Mouse (Mus musculus) megakaryocyte, adult 5-6 weeks (primary cell): ENCODE results near the gene Map3k14. TPM values are rescaled to one million over a fixed set of nuclear protein-coding genes. Genes with fewer than 3 reads are reported as not detected.

ENCODE experiments used
- ATAC-seq: 2 replicates; pipeline ENCODE4 v1.8.0; 2016; ENCODE audit warnings: mild to moderate bottlenecking, inconsistent platforms; ENCODE audit not compliant: poor library complexity, severe bottlenecking
- total RNA-seq, 2 experiments: library from RNA; stranded (forward) in 1 of 2; stranded (reverse) in 1 of 2; fragments of 153-499, 151-499 nt in 1 of 2; fragments of 221-1000, 200-1000 nt in 1 of 2; gene quantifications; 2 replicates each; pipeline versions ENCODE4 v1.2.3 to v1.2.4; 2015 to 2017

Gene Map3k14
- total RNA-seq, 2 experiments from 2014 or later: 15.4 to 16.6 TPM

DNA sequence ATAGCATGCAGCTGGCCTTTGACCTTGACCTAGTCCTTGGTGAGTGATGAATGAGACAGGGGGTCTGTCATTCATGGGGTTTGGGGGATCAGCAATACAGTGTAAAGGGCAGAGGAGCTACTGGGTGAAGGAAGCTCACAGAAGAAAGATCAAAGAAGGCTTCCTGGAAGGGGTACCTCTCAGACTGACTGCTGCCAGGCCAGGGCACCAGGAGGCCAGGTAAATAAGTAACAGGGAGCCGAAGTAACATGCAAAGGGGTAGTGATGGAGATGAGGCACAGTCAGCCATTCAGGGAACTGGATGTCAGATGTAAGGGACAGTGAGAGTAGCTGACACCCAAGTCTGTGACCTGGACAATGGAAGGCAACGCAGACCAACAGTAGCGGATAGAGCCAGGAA is 5.6 kb upstream of the Map3k14 start:
- ATAC-seq: no peak

DNA sequence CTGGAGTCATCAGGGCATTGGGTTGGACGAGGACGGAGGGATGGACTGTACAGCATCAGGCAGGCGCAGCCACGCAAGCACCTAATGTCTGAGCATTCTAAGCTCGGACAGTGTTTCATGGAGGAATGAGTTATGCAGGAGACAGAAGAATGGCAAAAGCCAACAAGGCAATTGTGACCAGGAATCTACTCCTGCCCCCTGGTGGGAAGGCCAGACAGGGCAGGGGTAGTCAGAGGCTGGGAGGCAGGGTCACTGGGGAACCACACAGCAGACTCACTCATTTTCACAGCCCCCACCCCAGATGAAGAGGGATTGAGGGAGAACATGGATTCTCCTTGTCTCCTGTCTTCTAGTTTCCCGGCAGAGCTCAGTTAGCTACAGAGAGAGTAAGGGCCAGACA is 4.7 kb upstream of the Map3k14 start:
- ATAC-seq: 0 out of 2 replicates have a peak, but pooled peaks have one; percentile 20

DNA sequence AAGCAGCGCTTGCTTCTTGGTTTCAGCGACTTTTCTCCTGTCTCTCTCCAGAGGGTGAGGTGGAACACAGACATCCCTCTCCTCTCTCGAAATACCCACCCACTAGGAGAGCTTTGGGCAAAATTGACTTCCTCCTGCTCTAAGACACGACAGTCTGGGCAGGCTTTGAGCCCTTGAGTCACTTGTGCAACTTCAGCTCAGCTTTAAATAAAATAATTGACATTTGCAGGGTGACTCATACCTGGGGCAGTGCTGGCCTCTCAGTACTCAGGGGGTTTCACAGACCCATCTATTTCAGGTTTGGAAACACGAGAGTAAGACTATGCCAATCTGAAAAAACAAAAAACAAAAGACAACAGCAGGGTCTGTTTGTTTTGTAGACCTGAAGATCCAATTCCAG is 2.2 kb upstream of the Map3k14 start:
- ATAC-seq: no peak

DNA sequence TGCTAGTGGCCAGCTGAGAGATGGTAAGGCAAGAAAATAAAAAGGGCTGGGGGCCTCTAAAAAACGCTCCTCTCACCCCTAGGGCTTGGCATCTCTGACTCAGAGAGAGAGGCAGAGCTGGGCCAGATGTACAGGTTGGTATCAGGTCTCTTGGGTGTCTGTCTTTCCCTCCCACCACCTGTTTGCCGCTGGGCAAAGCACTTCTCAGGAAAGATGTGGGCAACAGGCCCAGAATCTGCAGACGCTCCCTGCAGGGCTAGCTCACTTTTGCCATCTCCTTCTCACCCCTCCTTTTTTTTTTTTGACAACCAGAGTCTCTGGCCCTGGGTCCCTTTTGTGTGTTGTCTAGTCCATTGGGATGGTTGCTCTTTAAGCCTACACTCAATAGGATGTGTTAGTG is 1.6 kb upstream of the Map3k14 start:
- no peak for ATAC-seq

DNA sequence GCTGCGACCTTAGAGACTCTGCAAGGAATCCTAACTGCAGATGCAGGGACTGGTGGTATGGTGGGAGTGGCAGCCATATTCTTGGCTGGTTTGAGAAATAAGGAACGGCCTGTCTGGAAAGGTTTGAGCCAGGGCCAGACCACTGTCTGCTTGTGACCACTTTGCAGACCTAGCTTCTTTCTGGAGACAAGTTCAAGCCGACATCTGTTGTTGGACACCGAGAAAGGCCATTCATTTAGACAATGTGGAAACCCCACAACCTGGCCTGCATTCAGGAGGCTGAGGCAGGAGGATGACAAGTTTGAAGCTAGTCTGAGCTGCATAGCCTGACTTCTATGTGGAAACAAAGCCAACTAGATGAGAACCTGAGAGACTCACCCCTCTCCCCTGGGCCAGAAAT is 1.1 kb upstream of the Map3k14 start:
- no peak for ATAC-seq

DNA sequence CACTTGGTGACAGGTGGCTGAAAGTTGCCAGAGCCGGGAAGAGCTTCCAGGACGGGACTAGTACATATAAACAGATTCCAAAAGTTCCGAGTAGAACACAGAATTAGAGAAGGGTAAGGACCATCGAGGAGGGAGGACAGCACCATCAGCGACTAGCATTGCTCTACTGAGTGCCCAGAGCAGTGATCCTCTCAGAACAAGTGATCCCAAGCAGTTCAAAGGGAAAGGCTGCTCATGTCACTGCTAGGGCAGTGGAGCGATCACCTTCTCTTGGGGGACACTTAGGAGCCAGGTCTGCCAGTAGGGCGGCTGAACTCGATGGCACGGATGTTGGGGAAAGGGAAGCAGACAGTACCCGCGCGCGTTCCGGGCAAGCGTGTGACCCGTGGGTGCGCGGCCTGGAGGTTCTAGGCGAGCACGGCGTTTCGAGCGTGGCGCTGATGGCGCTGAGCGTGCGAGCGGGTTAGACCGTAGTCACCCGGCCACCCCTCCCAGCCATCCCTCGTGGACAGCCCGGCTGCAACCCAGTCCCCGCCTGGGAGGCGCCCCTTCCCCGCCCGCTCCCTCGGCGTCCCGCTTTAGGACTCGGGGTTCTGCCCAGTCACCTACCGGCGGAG is 435 bp downstream of the Map3k14 start:
- ATAC-seq: peak; percentile 25

DNA sequence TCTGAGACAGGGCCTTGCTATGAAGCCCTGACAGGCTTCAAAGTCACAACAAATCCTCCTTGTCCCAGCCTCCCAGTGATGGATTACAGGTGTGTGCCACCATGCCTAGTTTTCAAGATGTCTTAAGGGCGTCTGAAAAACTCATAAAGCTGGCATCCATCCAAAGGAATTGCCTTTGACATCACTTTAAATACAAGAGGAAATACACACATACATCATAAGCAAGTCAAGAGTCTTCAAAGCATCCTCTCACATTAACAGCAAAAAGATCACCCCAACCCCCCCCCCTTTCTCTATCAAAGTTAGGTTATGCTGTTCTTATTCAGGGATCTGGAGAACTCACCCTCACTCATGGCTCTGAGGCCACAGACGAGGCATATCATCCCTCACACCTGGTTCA is 1.4 kb downstream of the Map3k14 start:
- ATAC-seq: no peak

DNA sequence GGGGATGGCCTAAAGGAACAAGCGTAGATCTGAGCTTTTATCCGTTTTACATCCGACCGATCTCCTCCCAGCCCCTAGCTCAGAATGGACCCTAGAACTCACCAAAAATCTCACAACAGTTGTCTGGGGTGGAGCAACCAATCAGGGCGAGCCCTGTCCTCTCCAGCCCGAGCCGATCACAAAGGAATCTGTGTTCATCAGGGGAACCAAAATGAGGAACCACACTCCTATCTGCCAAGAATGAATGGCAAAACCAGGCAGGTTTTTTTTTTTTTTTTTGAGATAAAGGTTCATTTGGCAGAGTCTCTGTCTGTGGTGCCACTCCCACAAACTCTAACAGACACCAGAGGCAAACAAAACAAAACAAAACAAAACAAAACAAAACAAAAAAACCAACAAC is 2.1 kb downstream of the Map3k14 start:
- peak; percentile 16 for ATAC-seq

DNA sequence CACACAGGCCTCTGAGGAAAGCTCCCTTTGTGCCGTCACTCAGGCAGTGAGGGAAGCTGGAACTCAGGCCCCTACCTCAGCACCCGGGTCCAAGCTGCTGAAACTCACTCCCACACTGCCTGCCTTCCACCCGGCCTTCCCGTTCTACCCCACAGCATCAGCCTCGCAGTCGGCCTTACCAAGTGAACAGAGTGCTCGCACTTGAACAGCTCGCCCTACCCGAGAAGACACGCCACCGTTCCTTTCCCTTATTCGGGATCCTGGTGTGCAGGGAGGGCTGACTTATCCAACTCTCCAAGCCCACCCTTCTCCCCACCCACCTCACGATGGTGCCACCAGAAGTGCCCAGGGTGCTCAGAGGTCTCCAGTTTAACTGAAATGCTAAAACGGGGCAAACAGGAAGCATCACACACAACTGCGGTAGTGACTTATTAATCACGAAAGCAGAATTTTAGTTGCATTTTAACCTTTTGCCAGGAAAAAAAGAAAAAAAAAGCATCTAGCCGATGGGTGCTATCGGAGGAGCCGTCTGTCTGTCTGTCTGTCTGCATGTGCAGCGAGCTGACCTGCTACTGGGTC is 2.8 kb downstream of the Map3k14 start:
- no peak for ATAC-seq

DNA sequence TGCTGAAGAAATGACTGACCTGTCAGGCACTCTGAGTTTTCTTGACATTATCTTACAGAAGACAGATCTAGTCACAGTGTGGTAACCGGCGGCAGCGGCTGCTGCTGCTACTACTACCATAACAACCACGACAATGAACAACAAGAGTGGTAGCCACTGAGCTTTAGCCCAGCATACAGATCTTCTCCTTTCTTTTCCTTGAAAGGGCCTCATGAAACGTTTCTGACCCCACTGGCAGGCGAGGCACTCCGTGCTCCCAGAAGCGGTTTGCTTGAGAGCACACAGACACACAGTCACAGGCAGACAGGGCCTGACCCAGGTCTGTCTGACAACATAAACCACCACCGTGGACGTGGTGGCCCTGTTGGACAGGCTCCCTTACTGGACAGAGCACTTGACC is 3.7 kb downstream of the Map3k14 start:
- no peak for ATAC-seq

DNA sequence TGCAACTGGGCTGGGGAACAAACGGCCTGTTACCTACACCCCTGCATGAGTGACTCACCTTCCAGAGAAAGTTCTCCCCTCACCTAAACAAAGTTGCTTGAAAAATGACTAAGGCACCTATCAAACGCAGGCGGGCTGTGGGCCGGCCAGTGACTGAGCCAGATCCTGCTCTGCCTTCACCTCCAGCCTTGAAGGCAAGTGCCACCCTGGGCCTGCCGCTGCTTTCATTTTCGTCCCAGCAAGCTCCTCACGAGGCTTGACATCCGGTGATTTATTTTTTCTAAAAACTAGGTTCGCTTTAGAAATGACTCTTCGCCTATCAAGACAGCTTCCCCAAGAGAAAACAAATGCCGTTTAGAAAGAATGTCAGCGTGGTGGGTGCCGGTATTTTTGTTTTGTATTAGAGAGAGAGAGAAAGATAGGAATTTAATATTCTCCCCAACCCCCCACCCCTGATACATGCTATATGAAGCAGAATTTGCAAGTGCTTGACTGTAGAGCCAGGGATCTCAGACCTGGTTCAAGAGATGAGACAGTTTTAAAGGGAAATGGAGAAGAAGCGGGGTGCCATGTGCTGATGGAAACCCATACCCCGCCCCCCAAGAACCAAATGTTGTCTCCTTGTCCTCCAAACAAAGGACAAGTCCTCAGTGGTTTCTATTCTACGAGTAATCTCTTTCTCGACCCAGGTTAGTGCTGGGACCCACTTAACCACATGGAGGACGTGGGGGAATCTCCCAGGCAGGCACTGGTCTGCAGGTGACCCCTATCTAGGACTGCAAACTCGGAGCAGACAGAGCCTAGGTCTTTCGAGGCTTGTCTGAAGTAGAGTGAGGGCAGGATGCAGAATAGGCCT is 4.6 kb downstream of the Map3k14 start:
- peak; percentile 11; the same call in 1 of the 2 replicates for ATAC-seq

DNA sequence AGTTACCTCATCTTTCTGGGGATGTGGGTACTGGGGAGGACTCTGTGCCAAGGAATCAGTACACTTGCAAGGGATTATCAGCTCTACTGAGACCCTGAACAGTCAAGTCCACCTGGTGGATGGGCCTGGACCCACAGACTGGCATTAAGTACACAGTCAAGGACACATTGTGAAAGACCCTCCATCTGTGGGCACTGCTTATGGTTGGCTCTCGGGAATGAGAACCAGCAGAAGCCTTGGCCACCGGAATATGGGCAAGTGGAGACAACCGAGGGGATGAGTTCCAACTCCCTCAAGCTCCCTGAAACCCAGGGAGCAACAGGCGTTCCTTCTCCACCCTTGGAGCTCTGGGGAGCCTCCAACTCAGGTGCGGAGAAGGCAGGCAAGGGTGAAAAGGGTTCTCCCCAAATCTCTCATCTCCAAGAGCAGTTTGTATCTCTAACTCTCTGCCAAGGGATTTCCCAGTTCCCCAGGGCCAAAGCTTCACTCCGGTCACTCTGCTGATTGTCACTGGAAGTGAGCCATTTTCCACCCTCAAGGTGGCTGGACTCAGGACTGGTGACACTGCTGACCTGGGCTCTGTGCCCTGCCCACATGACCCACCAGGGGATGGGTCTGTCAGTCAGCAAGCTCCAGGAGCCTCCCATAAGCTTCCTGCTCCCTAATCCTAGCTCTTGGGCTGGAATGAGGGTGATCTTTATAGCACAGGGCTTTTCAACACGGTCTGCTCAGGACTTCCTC is 5.4 kb downstream of the Map3k14 start:
- ATAC-seq: no peak

DNA sequence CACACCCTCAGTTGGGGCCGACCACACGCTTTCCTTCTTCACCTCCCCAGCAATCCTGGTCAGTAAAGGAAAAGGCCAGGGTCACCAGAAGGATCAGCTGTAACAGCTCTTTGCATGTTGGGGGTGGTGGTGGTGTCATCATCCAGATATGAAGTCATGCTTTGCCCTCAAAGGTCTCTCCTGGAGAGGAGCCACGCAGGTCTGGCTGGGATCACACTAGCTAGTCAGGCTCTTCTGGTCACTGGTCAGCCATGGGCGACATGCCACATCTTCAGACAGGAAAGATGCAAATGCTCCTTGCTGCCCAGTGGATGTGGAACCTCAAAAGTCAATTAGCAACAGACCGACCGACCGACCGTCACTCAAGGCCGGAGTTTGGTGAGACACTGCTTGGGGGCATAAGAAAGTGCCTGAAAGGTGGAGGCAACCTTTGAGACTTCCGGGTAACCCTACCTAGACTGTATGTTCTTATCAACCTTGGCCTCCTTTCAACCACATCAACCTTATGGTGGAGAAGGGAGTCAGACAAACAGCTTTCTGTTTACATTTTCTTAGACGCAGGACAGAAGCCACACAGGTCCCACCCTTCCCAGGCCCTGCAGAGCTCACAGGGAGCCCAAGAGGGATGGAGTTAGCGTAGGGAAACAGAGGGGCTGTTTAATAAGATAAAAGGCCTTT is 6.6 kb downstream of the Map3k14 start:
- no peak for ATAC-seq

DNA sequence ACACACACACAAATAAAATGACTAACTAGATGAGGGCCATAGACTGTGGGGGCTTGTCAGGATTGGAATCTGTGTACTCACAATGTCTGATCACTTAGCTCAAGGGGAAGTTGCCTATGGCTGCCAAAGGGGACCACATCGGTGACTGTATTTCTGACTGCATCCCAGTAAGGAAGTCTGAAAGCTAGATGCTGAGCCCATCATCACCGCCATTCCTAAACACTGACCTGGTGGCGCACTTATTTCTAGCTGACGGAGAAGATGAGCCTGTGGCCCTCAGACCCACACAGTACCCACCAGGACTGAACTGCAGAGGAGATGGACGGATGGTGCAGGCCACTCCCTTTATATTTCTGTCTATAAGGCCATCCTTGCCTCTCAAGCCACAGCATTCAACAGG is 7.2 kb downstream of the Map3k14 start:
- no peak for ATAC-seq

DNA sequence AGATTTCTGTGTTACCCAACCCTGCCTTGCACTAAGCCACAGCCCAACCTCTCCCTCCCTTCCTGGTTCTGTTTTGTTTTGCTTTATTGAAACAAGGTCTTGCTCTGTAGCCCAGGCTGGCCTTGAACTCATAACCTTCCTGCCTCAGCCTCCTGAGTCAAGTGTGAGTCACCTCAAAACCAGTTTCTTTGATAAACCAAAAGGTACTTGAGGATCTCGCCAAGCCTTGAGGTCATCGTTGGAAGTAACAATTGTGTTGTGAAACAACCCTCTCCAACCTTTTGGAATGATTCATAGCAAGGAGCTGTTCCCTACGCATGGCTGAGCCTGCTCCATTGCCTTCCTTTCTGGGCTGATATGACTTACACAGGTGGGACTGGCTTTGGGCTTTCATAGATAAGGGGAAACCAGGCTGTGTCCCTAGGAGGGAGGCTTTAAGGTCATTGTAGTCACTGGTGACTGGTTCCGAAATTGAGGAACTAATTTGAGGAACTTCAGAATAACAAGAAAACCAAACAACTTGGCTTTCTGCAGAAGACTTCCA is 9.3 kb downstream of the Map3k14 start:
- peak; percentile 70 for ATAC-seq

DNA sequence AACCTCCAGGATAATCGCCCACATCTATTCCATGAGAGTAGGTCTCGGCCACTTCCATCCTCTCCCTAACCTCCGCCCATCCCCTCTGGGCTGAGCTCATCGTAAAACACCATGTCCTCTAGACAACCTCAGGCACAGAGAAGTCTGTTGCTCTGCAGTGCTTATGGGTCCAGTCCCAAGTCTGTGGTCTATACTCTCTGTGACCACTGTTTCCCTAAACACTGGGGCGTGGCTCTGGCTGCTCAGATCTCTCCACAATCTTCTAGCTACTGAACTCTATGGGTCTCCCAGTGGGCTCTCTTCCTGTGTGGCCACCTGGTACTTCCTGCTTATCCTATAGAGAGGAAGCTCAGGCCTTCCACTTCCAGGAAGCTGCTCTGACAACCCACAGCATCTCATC is 13.7 kb downstream of the Map3k14 start:
- peak; percentile 48 for ATAC-seq

DNA sequence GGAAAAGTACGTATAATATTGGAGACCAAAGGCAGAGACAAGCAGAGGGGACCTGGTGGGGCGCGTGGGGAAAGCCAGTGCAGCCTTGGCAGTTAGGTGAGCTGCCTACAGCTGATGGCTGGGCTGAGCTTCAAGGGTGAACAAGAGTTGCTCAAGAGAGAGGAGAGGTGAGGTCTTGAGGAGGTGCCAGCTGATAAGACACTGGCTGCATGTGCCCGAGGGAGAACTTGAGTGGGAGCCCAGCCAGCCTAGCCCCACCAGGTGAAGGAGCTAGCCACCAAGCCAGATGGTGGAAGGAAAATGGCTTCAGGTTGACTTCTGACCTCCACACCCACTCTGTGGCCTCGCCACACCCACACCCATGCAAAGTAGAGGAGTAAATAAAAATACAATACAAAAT is 14.9 kb downstream of the Map3k14 start:
- no peak for ATAC-seq

DNA sequence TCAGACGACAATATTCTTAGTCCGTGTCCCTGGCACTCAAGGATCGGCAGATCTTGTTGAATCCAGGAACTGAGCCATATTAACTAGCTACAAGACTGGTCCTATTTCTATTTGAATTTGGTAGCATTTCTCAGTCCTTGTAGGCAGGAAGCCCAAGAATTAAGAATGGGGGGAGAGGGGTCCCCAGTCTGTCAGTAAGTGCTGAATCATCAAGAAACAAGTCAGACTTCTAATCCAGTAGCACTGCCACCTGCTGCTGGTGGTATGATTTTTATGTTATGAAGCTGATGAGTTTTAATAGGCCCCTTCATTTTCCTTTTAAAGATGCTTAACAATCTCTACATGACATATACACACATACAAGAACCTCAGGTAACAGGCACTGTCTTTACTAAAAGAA is 16.9 kb downstream of the Map3k14 start:
- ATAC-seq: no peak

DNA sequence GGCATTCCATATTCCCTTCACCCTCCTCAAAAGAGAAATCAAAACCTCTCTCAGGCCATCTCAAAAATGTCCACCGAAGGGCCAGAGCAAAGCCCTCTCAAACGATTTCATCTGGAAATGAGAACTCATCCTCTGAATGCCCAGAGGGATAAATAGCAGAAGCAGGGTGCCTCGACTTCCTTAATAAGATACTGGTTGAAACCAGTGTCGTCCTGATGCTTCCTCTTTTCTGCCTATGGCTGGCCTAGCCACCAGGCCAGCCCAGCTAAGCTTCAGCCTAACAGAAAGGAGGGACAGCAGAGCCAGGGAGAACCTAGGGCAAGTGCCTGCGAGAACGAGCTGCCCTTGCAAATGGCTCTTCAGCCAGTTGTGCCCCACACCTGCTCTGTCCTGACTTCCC is 17.8 kb downstream of the Map3k14 start:
- ATAC-seq: peak; percentile 88

DNA sequence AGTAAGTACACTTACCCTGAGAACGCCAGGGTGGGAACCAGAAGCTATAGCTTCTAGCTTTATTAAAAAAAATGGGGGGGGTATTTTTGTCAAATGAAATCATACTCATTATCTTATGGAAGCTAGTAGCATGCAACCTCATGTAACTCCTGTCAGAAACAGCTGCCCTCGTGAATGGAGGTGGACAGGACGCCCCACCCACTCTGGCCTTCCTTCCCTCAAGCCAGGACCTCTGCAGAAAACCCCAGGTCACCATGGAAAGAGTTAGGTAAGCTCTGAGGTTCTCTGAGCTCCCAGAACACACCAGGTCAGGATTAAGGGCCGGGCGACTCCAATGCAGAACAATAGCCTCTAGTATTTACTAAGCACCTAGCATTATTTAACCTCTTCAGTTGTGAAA is 18.4 kb downstream of the Map3k14 start:
- no peak for ATAC-seq
